Mouse (Mus musculus) myocyte (in vitro differentiated cells): ENCODE results near the gene Kcnq1. TPM values are rescaled to one million over a fixed set of nuclear protein-coding genes. Genes with fewer than 3 reads are reported as not detected.

Source experiments
- H3K27me3 ChIP-seq: one replicate; pipeline ENCODE4 v1.6.1; 2011; ENCODE audit not compliant: control insufficient read depth, insufficient read depth, insufficient read length
- H3K36me3 ChIP-seq: one replicate; pipeline ENCODE4 v1.6.1; 2011; ENCODE audit not compliant: control insufficient read depth, insufficient read depth
- H3K4me2 ChIP-seq: one replicate; pipeline ENCODE4 v1.6.1; 2011; ENCODE audit warnings: low read depth, control low read depth
- H3K4me3 ChIP-seq: one replicate; pipeline ENCODE4 v1.5.1; 2011; ENCODE audit warnings: mild to moderate bottlenecking, control low read depth, moderate library complexity
- H3K79me2 ChIP-seq: one replicate; pipeline ENCODE4 v1.6.1; 2011; ENCODE audit not compliant: control insufficient read depth, insufficient read depth
- H3ac ChIP-seq: one replicate; pipeline ENCODE4 v1.6.1; 2011; ENCODE audit not compliant: control insufficient read depth, insufficient read length
- CEBPB ChIP-seq: IDR thresholded peaks from 2 replicates; pipeline ENCODE4 v1.6.1; 2011; ENCODE audit warnings: mild to moderate bottlenecking, moderate library complexity; ENCODE audit not compliant: poor library complexity, insufficient read depth, severe bottlenecking
- E2F4 ChIP-seq: IDR thresholded peaks from one replicate; pipeline ENCODE4 v1.6.1; 2011; ENCODE audit warnings: mild to moderate bottlenecking, control low read depth, moderate library complexity; ENCODE audit not compliant: insufficient read depth
- MAX ChIP-seq: IDR thresholded peaks from one replicate; pipeline ENCODE4 v1.6.1; 2011; ENCODE audit warnings: low read depth, mild to moderate bottlenecking, control low read depth
- MYOD1 ChIP-seq, 3 experiments: IDR thresholded peaks; one replicate each; pipeline ENCODE4 v1.6.1; 2011; ENCODE audit warnings: control low read depth in 2 of 3, low read depth in 2 of 3, mild to moderate bottlenecking in 2 of 3, moderate library complexity in 1 of 3; ENCODE audit not compliant: insufficient read length in 2 of 3, control insufficient read depth in 1 of 3
- MYOG ChIP-seq, 3 experiments: IDR thresholded peaks; one replicate each; pipeline ENCODE4 v1.6.1; 2011; ENCODE audit warnings: control low read depth in 2 of 3, low read depth in 2 of 3, mild to moderate bottlenecking in 2 of 3; ENCODE audit not compliant: insufficient read length in 2 of 3, control insufficient read depth in 1 of 3, insufficient read depth in 1 of 3
- POLR2A ChIP-seq: IDR thresholded peaks from one replicate; pipeline ENCODE4 v1.6.1; 2011; ENCODE audit warnings: low read depth, mild to moderate bottlenecking, control low read depth, moderate library complexity; ENCODE audit not compliant: insufficient read length
- POLR2AphosphoS2 ChIP-seq: IDR thresholded peaks from one replicate; pipeline ENCODE4 v1.6.1; 2011; ENCODE audit warnings: low read depth, control low read depth; ENCODE audit not compliant: insufficient read length
- REST ChIP-seq: IDR thresholded peaks from one replicate; pipeline ENCODE4 v1.6.1; 2011; ENCODE audit warnings: mild to moderate bottlenecking, control low read depth, moderate library complexity; ENCODE audit not compliant: insufficient read depth, insufficient read length
- SRF ChIP-seq: IDR thresholded peaks from one replicate; pipeline ENCODE4 v1.6.1; 2011; ENCODE audit warnings: low read depth; ENCODE audit not compliant: control insufficient read depth, insufficient read length
- TCF12 ChIP-seq: IDR thresholded peaks from one replicate; pipeline ENCODE4 v1.6.1; 2011; ENCODE audit warnings: mild to moderate bottlenecking, control low read depth; ENCODE audit not compliant: poor library complexity, insufficient read depth, severe bottlenecking
- TCF3 ChIP-seq: IDR thresholded peaks from one replicate; pipeline ENCODE4 v1.6.1; 2011; ENCODE audit warnings: low read depth, control low read depth; ENCODE audit not compliant: insufficient read length
- USF1 ChIP-seq: IDR thresholded peaks from one replicate; pipeline ENCODE4 v1.6.1; 2011; ENCODE audit warnings: low read depth, mild to moderate bottlenecking, control low read depth, moderate library complexity
- polyA plus RNA-seq: library from polyadenylated mRNA; unstranded; fragments of >200 nt; fragmentation: generic; extraction: Trizol; gene quantifications from one replicate; pipeline ENCODE4 v1.2.1, GENCODE M21; 2012; ENCODE audit warnings: missing spikeins

The Kcnq1 gene
- polyA plus RNA-seq, 1 experiment = 0.12 TPM

DNA sequence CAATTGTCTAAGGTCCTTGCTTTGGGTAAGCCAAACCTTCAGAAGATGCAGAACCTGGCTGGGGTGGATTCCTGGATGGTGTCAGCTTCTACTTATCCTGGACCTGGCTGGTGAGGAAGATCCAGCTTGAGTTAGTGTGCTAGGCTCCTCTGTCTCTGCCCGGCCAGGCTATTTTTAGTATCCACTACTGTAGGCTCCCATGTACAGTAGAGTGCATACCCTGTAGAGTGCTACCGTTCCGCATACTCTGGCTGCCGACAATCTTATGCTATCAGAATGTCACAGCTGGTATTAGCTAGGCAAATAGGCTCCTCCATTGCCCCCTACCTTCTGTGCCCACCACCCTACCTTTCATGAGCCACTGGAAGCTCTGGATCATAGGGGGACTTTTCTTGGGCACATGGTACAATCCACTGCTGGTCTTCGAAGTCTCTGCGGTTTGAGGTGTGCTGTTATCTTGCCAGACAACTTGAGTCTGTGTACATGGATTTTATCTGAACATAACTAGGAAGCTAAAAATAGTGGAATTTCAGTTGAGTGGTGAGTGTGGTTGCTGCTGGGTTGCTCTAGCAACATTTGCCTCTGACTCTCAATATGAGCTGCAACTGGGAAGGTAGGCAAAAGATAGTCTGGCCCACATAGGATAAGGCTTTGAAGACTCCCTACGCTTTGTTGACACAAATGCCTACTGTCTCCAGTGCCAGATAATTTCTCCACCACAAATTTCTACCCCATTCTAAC, 258.1 kb downstream of the Kcnq1 start:
- Histone ChIP-seq H3K79me2 (no peaks in the 10 kb centered on the region), H3ac (no peak overlapping the region), H3K4me2 (no peak overlapping the region), H3K36me3 (no peaks in the 10 kb centered on the region), H3K4me3 (no peak overlapping the region), H3K27me3 (no peaks in the 10 kb centered on the region)
- TF ChIP-seq TCF12 = no peak
- TF ChIP-seq POLR2A = no peak
- no peak for TF ChIP-seq MYOD1 (IDR thresholded peaks at IDR 0.05; ENCODE audit: control insufficient read depth in 1 of 3, insufficient read length in 2 of 3, low read depth in 2 of 3)
- no peak for TF ChIP-seq E2F4

DNA sequence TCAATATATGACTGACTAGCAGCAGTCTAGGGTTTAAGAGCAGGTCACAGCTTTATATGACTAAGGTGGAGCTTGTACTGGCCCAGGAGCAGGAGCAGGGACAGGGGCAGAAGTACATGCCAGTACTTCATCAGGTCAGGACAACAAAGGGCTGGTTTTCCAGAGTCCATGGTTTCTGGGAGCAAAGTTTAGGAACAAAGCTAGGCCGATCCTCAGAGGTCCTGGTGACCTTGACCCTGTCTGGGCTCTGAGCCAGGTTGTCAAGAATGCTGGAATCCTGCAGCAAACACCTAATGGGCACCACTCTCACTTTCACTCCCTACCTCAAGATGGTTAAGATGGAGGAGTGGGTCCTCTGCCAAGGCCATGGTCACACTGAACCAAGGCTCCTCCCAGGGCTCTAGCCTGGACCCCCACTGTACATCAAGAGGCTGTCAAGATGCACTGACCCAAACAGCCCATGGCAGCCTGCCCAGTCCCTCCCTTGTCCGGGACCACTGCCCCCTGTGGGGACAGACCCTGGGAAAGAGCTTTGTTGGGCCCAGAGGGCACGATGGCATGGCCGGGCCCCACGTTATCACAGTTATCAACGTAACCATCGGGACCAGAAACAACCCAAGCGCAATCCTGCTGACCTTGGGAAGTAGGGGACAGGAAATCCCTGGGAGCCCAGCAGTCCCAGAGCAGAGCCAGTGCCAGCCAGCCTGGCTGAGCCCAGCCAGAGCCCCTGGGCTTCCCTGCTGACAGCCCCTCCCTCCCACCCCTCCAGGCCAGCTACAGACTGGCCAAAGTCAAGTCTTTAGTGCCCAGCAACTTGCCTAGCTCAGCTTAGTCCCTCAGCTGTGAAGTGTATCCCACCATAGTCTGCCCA, 259.0 kb downstream of the Kcnq1 start:
- no peaks in the 10 kb centered on the region for H3K79me2 ChIP-seq
- H3K4me3 ChIP-seq = no peak overlapping the region
- TF ChIP-seq POLR2AphosphoS2 = no peak
- TF ChIP-seq MYOD1 (IDR thresholded peaks at IDR 0.05; ENCODE audit: control insufficient read depth in 1 of 3, insufficient read length in 2 of 3, low read depth in 2 of 3) = no peak
- TF ChIP-seq MYOG (IDR thresholded peaks at IDR 0.05; ENCODE audit: control insufficient read depth in 1 of 3, insufficient read depth in 1 of 3, insufficient read length in 2 of 3, low read depth in 2 of 3) = no peak
- no peak for TF ChIP-seq CEBPB
- TF ChIP-seq TCF12 = no peak
- no peak for TF ChIP-seq TCF3
- TF ChIP-seq REST = no peak
- no peak for TF ChIP-seq SRF
- H3K4me2 ChIP-seq = no peak overlapping the region
- no peaks in the 10 kb centered on the region for H3K36me3 ChIP-seq
- no peaks in the 10 kb centered on the region for H3K27me3 ChIP-seq
- no peak overlapping the region for H3ac ChIP-seq

DNA sequence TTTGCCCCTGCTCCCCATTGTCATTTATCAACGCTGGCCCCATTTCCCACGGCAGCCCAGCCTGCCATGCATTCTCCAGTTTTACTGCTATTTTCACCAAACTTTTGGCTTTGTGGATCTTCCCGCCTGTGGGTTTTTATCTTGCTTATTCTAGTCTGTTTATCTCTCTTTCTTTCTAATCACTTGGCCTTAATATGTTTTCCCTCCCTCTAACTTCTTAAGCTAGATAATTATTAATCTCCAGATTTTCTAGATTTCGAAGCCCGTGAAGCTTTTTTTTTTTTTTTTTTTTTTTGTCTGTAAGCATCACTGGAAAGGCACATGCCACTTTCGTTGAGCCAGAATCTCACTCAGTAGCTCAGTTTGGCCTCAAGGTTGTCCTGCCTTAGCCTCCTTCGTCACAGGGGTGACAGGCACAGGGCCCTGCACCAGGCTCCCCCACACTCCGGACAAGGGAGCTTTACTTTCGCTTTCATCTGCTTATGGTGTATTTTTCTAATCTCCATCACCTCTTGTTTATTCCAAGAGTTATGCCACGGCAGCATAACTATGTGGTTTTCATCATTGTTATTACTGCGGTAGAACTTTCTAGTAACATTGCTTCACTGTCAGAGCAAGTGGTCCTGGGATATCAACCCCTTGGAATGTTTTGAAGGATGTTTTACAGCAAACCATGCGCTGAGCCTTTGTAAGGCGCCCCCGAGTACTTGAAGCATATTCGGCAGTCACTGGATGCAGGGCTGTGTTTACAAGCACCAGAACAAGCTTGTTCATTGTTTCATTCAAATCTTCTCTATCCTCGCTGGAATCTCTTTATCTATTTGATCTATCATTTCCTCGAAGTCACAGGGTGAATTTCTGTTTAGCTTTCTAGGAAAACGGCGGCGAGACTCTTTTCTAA, 261.5 kb downstream of the Kcnq1 start:
- Histone ChIP-seq H3K4me3 (no peak overlapping the region), H3K36me3 (no peaks in the 10 kb centered on the region)

GRCm38 (mm10) chr7:143368267-143368643, 262.1 kb downstream of the Kcnq1 start:
- Histone ChIP-seq H3K27me3 (no peaks in the 10 kb centered on the region), H3K4me3 (no peak overlapping the region), H3K4me2 (peak overlapping the region; percentile 68), H3K36me3 (no peaks in the 10 kb centered on the region), H3K79me2 (no peaks in the 10 kb centered on the region), H3ac (no peak overlapping the region)
- no peak for TF ChIP-seq MAX
- TF ChIP-seq MYOD1 (IDR thresholded peaks at IDR 0.05; ENCODE audit: control insufficient read depth in 1 of 3, insufficient read length in 2 of 3, low read depth in 2 of 3) = no peak
- no peak for TF ChIP-seq USF1
- no peak for TF ChIP-seq SRF
- TF ChIP-seq CEBPB = 0 out of 2 replicates have a peak, but pooled peaks have one; percentile 28
- TF ChIP-seq TCF12 = no peak
- TF ChIP-seq POLR2AphosphoS2 = no peak

More for the DNA sequence above, 261.5 kb downstream of the Kcnq1 start:
- Histone ChIP-seq H3ac (no peak overlapping the region), H3K4me2 (peak overlapping the region; percentile 68), H3K79me2 (no peaks in the 10 kb centered on the region), H3K27me3 (no peaks in the 10 kb centered on the region)
- TF ChIP-seq REST = no peak
- TF ChIP-seq TCF3 = no peak
- TF ChIP-seq CEBPB = no peak
- TF ChIP-seq MAX = no peak
- no peak for TF ChIP-seq POLR2A
- TF ChIP-seq MYOG (IDR thresholded peaks at IDR 0.05; ENCODE audit: control insufficient read depth in 1 of 3, insufficient read depth in 1 of 3, insufficient read length in 2 of 3, low read depth in 2 of 3) = no peak
- no peak for TF ChIP-seq POLR2AphosphoS2
- TF ChIP-seq MYOD1 (IDR thresholded peaks at IDR 0.05; ENCODE audit: control insufficient read depth in 1 of 3, insufficient read length in 2 of 3, low read depth in 2 of 3) = no peak
- no peak for TF ChIP-seq E2F4
- TF ChIP-seq TCF12 = no peak
- no peak for TF ChIP-seq SRF
- no peak for TF ChIP-seq USF1

- Histone ChIP-seq H3K4me3 (no peak overlapping the region), H3K36me3 (no peaks in the 10 kb centered on the region), H3ac (no peak overlapping the region), H3K79me2 (no peaks in the 10 kb centered on the region), H3K4me2 (no peak overlapping the region), H3K27me3 (peaks cover 5% of the 10 kb centered on the region)
- TF ChIP-seq POLR2AphosphoS2 (no peak), POLR2A (no peak), USF1 (no peak), REST (no peak), CEBPB (no peak), SRF (no peak), TCF12 (no peak), TCF3 (no peak), MYOD1 (IDR thresholded peaks at IDR 0.05; ENCODE audit: control insufficient read depth in 1 of 3, insufficient read length in 2 of 3, low read depth in 2 of 3) (no peak), E2F4 (no peak), MYOG (IDR thresholded peaks at IDR 0.05; ENCODE audit: control insufficient read depth in 1 of 3, insufficient read depth in 1 of 3, insufficient read length in 2 of 3, low read depth in 2 of 3) (no peak), MAX (no peak)
Observed at GRCm38 (mm10) chr7:143371336-143371735, 265.2 kb downstream of the Kcnq1 start.
